Mouse (Mus musculus) embryonic facial prominence, embryonic 15.5 days (tissue): Measurements from ENCODE around the gene Gucd1. TPM values are rescaled to one million over a fixed set of nuclear protein-coding genes. Genes with fewer than 3 reads are reported as not detected.
A peak's percentile ranks its signal among the peaks of the same experiment; 100 is the strongest.
"Not testable (repeated sequence)": the region's sequence is repeated elsewhere in the genome, so short reads cannot be mapped to it uniquely, and the experiment has no call there.

Experiments used
- ATAC-seq: fragments of 200-750 bp; cut with Nextera tagmentation; 2 replicates; pipeline ENCODE4 v1.8.0; 2017; ENCODE audit warnings: low read depth, moderate TSS enrichment; ENCODE audit not compliant: insufficient number of reproducible peaks, low FRiP score, low TSS enrichment
- H3K27ac ChIP-seq: fragments of 300-500 bp; sonication (generic); replicated peaks from 2 replicates; pipeline ENCODE4 v1.5.1; 2015; ENCODE audit warnings: mild to moderate bottlenecking, inconsistent platforms
- H3K27me3 ChIP-seq: fragments of 300-500 bp; sonication (generic); 2 replicates; pipeline ENCODE4 v1.6.1; 2015; ENCODE audit warnings: inconsistent platforms
- H3K36me3 ChIP-seq: fragments of 300-500 bp; sonication (generic); 2 replicates; pipeline ENCODE4 v1.6.1; 2015; ENCODE audit warnings: mild to moderate bottlenecking, inconsistent platforms
- H3K4me1 ChIP-seq: fragments of 300-500 bp; sonication (generic); 2 replicates; pipeline ENCODE4 v1.6.1; 2015; ENCODE audit warnings: inconsistent platforms
- H3K4me2 ChIP-seq: fragments of 300-500 bp; sonication (generic); replicated peaks from 2 replicates; pipeline ENCODE4 v1.6.1; 2015; ENCODE audit warnings: mild to moderate bottlenecking, inconsistent platforms
- H3K4me3 ChIP-seq: fragments of 300-500 bp; sonication (generic); replicated peaks from 2 replicates; pipeline ENCODE4 v1.5.1; 2015; ENCODE audit warnings: mild to moderate bottlenecking, inconsistent platforms
- H3K9ac ChIP-seq: fragments of 300-500 bp; sonication (generic); 2 replicates; pipeline ENCODE4 v1.6.1; 2015; ENCODE audit warnings: inconsistent platforms
- H3K9me3 ChIP-seq: fragments of 300-500 bp; sonication (generic); replicated peaks from 2 replicates; pipeline ENCODE4 v1.6.1; 2016; ENCODE audit warnings: inconsistent platforms
- WGBS: fragments of 180-500 bp; shearing (Covaris S2); methylation state at CpG from one replicate; pipeline ENCODE4 v1.1.7; 2015; 5-methylcytosine and 5-hydroxymethylcytosine counted together
- polyA plus RNA-seq: library from polyadenylated mRNA; unstranded; fragments of >200 nt; fragmentation: Nextera tagmentation; extraction: Ambion mirVana; gene quantifications from 2 replicates; pipeline ENCODE4 v1.2.1, GENCODE M21; 2015

Gucd1 gene
- polyA plus RNA-seq, 1 experiment from 2014 or later: 26.3 TPM

DNA sequence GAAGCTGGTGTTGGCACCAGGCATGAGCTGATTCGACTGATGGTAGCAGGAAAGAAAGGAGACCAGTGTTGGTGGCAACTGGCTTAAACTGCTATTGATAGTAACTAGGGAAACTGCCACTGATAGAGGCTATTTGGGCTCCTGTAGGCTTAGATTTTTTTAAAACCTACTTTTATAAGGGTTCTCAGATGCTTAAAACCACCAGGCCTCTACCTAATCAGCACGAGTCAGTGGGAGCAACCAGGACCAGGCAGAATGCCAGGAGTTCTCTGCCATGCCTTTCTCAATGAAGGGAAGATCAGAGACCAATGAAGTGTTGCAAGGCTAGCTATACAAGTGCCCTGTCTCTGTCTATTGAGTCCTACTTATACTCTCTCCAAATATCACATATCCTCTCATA lies 28.2 kb downstream of the Gucd1 start:
- Histone ChIP-seq H3K9ac (no peak overlapping the region), H3K4me1 (no peaks in the 10 kb centered on the region), H3K36me3 (no peaks in the 10 kb centered on the region), H3K27ac (no peak overlapping the region), H3K4me3 (no peak overlapping the region), H3K9me3 (no peaks in the 10 kb centered on the region), H3K4me2 (no peak overlapping the region), H3K27me3 (0 out of 2 replicates have a peak, but pooled peaks cover 3% of the 10 kb centered on the region)
- no peak for ATAC-seq
- WGBS: 66% methylated on average over 2 of the region's 2 CpGs

GRCm38 (mm10) chr10:75487131-75487530 lies 30.6 kb downstream of the Gucd1 start:
- H3K4me3 ChIP-seq: no peak overlapping the region
- no peaks in the 10 kb centered on the region for H3K36me3 ChIP-seq
- no peak overlapping the region for H3K4me2 ChIP-seq
- no peaks in the 10 kb centered on the region for H3K9me3 ChIP-seq
- H3K9ac ChIP-seq: no peak overlapping the region
- 0 out of 2 replicates have a peak, but pooled peaks cover 3% of the 10 kb centered on the region for H3K27me3 ChIP-seq
- no peaks in the 10 kb centered on the region; the same call in 1 of the 2 replicates for H3K4me1 ChIP-seq
- no peak for ATAC-seq
- WGBS: 63% methylated on average over 3 of the region's 3 CpGs
- no peak overlapping the region for H3K27ac ChIP-seq

GRCm38 (mm10) chr10:75486086-75486979 lies 31.4 kb downstream of the Gucd1 start:
- Histone ChIP-seq H3K9me3 (no peaks in the 10 kb centered on the region), H3K4me1 (no peaks in the 10 kb centered on the region; the same call in 1 of the 2 replicates), H3K4me2 (no peak overlapping the region), H3K9ac (no peak overlapping the region), H3K27ac (no peak overlapping the region), H3K36me3 (no peaks in the 10 kb centered on the region), H3K4me3 (no peak overlapping the region), H3K27me3 (0 out of 2 replicates have a peak, but pooled peaks cover 3% of the 10 kb centered on the region)
- peak; percentile 47; the same call in 1 of the 2 replicates for ATAC-seq
- WGBS: 52% methylated on average over 9 of the region's 9 CpGs

GRCm38 (mm10) chr10:75484767-75485166 lies 33.0 kb downstream of the Gucd1 start:
- no peak for ATAC-seq
- Histone ChIP-seq H3K4me1 (no peaks in the 10 kb centered on the region; the same call in 1 of the 2 replicates), H3K9me3 (no peaks in the 10 kb centered on the region), H3K27ac (no peak overlapping the region), H3K4me2 (no peak overlapping the region), H3K4me3 (no peak overlapping the region), H3K27me3 (0 out of 2 replicates have a peak, but pooled peaks cover 3% of the 10 kb centered on the region), H3K36me3 (no peaks in the 10 kb centered on the region), H3K9ac (no peak overlapping the region)
- WGBS: 66% methylated on average over 6 of the region's 6 CpGs

GRCm38 (mm10) chr10:75484066-75484465 lies 33.7 kb downstream of the Gucd1 start:
- Histone ChIP-seq H3K4me1 (no peaks in the 10 kb centered on the region; the same call in 1 of the 2 replicates), H3K27me3 (0 out of 2 replicates have a peak, but pooled peaks cover 3% of the 10 kb centered on the region), H3K4me3 (no peak overlapping the region), H3K9me3 (no peaks in the 10 kb centered on the region), H3K27ac (no peak overlapping the region), H3K4me2 (no peak overlapping the region), H3K9ac (no peak overlapping the region), H3K36me3 (no peaks in the 10 kb centered on the region)
- 87% methylated on average over 6 of the region's 6 CpGs for WGBS
- no peak for ATAC-seq

- 75% methylated on average over 11 of the region's 11 CpGs for WGBS
- H3K4me3 ChIP-seq: no peak overlapping the region
- no peaks in the 10 kb centered on the region for H3K9me3 ChIP-seq
- no peak overlapping the region for H3K27ac ChIP-seq
- 0 out of 2 replicates have a peak, but pooled peaks cover 3% of the 10 kb centered on the region for H3K27me3 ChIP-seq
- H3K4me2 ChIP-seq: no peak overlapping the region
- no peaks in the 10 kb centered on the region; the same call in 1 of the 2 replicates for H3K4me1 ChIP-seq
- ATAC-seq: no peak
- H3K9ac ChIP-seq: no peak overlapping the region
- H3K36me3 ChIP-seq: no peaks in the 10 kb centered on the region
These were observed 34.8 kb downstream of the Gucd1 start for GRCm38 (mm10) chr10:75482919-75483483.

- WGBS: 78% methylated on average over 5 of the region's 5 CpGs
- ATAC-seq: no peak
- H3K4me2 ChIP-seq: no peak overlapping the region
- no peaks in the 10 kb centered on the region for H3K9me3 ChIP-seq
- H3K4me1 ChIP-seq: no peaks in the 10 kb centered on the region; the same call in 1 of the 2 replicates
- H3K36me3 ChIP-seq: no peaks in the 10 kb centered on the region
- no peak overlapping the region for H3K27ac ChIP-seq
- 0 out of 2 replicates have a peak, but pooled peaks cover 1% of the 10 kb centered on the region for H3K27me3 ChIP-seq
- H3K4me3 ChIP-seq: no peak overlapping the region
- no peak overlapping the region for H3K9ac ChIP-seq
These were observed 35.5 kb downstream of the Gucd1 start for GRCm38 (mm10) chr10:75482271-75482670.

DNA sequence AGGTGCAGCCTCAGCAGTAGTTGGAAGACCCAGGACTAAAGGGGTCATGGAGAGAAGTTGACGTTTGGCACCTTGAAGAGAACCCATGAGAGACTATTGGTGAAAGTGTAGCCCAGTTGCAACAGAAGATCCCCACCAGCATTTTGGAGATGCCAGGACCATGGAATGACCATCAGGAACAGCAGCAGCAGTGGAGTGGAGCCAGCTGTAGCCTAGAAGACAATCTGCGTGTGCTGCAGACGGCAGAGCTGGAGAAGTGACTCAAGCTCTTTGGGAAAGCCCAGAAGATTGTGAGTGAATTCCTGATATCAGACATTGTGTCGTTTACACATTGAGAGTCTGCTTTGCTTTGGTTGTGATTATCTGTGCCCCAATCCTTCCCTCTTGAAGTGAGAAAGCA lies 36.1 kb downstream of the Gucd1 start:
- Histone ChIP-seq H3K27ac (no peak overlapping the region), H3K4me2 (no peak overlapping the region), H3K9me3 (no peaks in the 10 kb centered on the region), H3K9ac (no peak overlapping the region), H3K4me3 (no peak overlapping the region), H3K36me3 (no peaks in the 10 kb centered on the region), H3K27me3 (no peaks in the 10 kb centered on the region), H3K4me1 (no peaks in the 10 kb centered on the region; the same call in 1 of the 2 replicates)
- ATAC-seq: no peak
- 81% methylated on average over 4 of the region's 4 CpGs for WGBS

GRCm38 (mm10) chr10:75479955-75480354 lies 37.8 kb downstream of the Gucd1 start:
- no peak overlapping the region for H3K27ac ChIP-seq

DNA sequence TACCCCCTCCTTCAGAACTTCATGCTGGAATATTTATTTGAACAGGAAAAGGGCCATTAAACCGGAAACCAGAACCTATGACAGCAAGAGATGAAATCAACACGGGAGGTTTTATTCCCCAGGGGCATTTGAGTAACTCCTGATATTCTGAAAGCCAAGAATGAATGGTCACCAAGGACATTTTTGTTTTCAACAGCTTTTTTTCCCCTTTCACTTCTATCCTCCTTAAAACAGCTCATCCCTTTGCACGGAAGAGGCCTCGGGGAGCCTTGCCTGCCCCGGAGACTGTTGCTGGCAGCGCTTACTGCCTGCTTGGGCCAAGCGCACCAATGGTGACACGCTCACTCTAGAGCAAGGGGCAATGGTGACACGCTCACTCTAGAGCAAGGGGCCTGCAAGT lies 40.7 kb downstream of the Gucd1 start:
- Histone ChIP-seq H3K4me1 (peaks cover 6% of the 10 kb centered on the region; the same call in 1 of the 2 replicates), H3K4me3 (no peak overlapping the region), H3K9ac (no peak overlapping the region), H3K27ac (no peak overlapping the region), H3K4me2 (no peak overlapping the region), H3K36me3 (no peaks in the 10 kb centered on the region), H3K27me3 (no peaks in the 10 kb centered on the region), H3K9me3 (no peaks in the 10 kb centered on the region)
- 63% methylated on average over 9 of the region's 9 CpGs for WGBS
- no peak for ATAC-seq

More at GRCm38 (mm10) chr10:75479955-75480354, 37.8 kb downstream of the Gucd1 start:
- Histone ChIP-seq H3K27me3 (no peaks in the 10 kb centered on the region), H3K9ac (no peak overlapping the region), H3K4me2 (no peak overlapping the region), H3K4me1 (peaks cover 1% of the 10 kb centered on the region; the same call in 1 of the 2 replicates), H3K4me3 (no peak overlapping the region), H3K9me3 (no peaks in the 10 kb centered on the region), H3K36me3 (no peaks in the 10 kb centered on the region)
- WGBS: 90% methylated on average over 2 of the region's 2 CpGs
- no peak for ATAC-seq

GRCm38 (mm10) chr10:75475139-75475850 lies 42.5 kb downstream of the Gucd1 start:
- H3K36me3 ChIP-seq, H3K9me3 ChIP-seq, H3K27ac ChIP-seq, H3K4me3 ChIP-seq, H3K9ac ChIP-seq, H3K4me1 ChIP-seq, H3K4me2 ChIP-seq, H3K27me3 ChIP-seq, ATAC-seq: not testable (repeated sequence)
- 28% methylated on average over 5 of the region's 6 CpGs for WGBS
